Mouse (Mus musculus): Measurements from ENCODE around the gene Myl6b.
"Not testable (repeated sequence)": the region's sequence is repeated elsewhere in the genome, so short reads cannot be mapped to it uniquely, and the experiment has no call there.

Gene Myl6b

GRCm38 (mm10) chr10:128516677-128517076 lies 18.2 kb upstream of the Myl6b start:
- no peak for DNase-seq

- DNase-seq, result no peak
Measured at GRCm38 (mm10) chr10:128516029-128516428, 17.5 kb upstream of the Myl6b start.

- DNase-seq, result no peak
Measured at GRCm38 (mm10) chr10:128515044-128515443, 16.6 kb upstream of the Myl6b start.

- DNase-seq, result no peak
Measured at GRCm38 (mm10) chr10:128511761-128512160, 13.3 kb upstream of the Myl6b start.

GRCm38 (mm10) chr10:128511189-128511588 lies 12.7 kb upstream of the Myl6b start:
- no peak for DNase-seq

GRCm38 (mm10) chr10:128510301-128510700 lies 11.8 kb upstream of the Myl6b start:
- DNase-seq, result no peak

GRCm38 (mm10) chr10:128509831-128510230 lies 11.3 kb upstream of the Myl6b start:
- no peak for DNase-seq

- no peak for DNase-seq
Measured at GRCm38 (mm10) chr10:128509203-128509602, 10.7 kb upstream of the Myl6b start.

- no peak for DNase-seq
Measured at GRCm38 (mm10) chr10:128508260-128508659, 9.8 kb upstream of the Myl6b start.

GRCm38 (mm10) chr10:128505974-128506373 lies 7.5 kb upstream of the Myl6b start:
- DNase-seq, result no peak

- not testable (repeated sequence) for DNase-seq
Measured at GRCm38 (mm10) chr10:128505371-128505667, 6.8 kb upstream of the Myl6b start.

GRCm38 (mm10) chr10:128504641-128505370 lies 6.3 kb upstream of the Myl6b start:
- DNase-seq, result no peak

- DNase-seq, result no peak
Measured at GRCm38 (mm10) chr10:128504012-128504411, 5.5 kb upstream of the Myl6b start.

GRCm38 (mm10) chr10:128503532-128503931 lies 5.0 kb upstream of the Myl6b start:
- DNase-seq, result no peak

GRCm38 (mm10) chr10:128502341-128502740 lies 3.9 kb upstream of the Myl6b start:
- no peak for DNase-seq

GRCm38 (mm10) chr10:128499116-128499671 lies 709 bp upstream of the Myl6b start:
- peak; percentile 78 for DNase-seq

- DNase-seq, result no peak
Measured at GRCm38 (mm10) chr10:128497134-128497737, 1.2 kb downstream of the Myl6b start.

GRCm38 (mm10) chr10:128496509-128497077 lies 1.9 kb downstream of the Myl6b start:
- no peak for DNase-seq

- DNase-seq, result no peak
Measured at GRCm38 (mm10) chr10:128495903-128496302, 2.6 kb downstream of the Myl6b start.

GRCm38 (mm10) chr10:128495270-128495669 lies 3.2 kb downstream of the Myl6b start:
- DNase-seq, result no peak

- peak in 1 of 2 experiments; percentile 44 for DNase-seq
Measured at GRCm38 (mm10) chr10:128494667-128495245, 3.7 kb downstream of the Myl6b start.

GRCm38 (mm10) chr10:128493695-128494666 lies 4.5 kb downstream of the Myl6b start, which contains the start of gene Myl6:
Gene Myl6, minus strand, starts transcription at chr10:128494145.
- DNase-seq, result peak; percentile 98 to 99
